Mouse (Mus musculus) adrenal gland, adult (tissue): Measurements from ENCODE around the gene 3110009E18Rik.
A peak's percentile ranks its signal among the peaks of the same experiment; 100 is the strongest.

Experiments used
- DNase-seq, 2 experiments: peaks; one replicate each; pipeline ENCODE4 v3.0.0; 2022 to 2023; ENCODE audit warnings: low spot score in 1 of 2; ENCODE audit not compliant: inconsistent age in 2 of 2

Gene 3110009E18Rik

GRCm38 (mm10) chr1:120190300-120190699 lies 69.3 kb downstream of the 3110009E18Rik start:
- DNase-seq, result no peak

GRCm38 (mm10) chr1:120190946-120191345 lies 70.0 kb downstream of the 3110009E18Rik start:
- DNase-seq, result no peak

DNA sequence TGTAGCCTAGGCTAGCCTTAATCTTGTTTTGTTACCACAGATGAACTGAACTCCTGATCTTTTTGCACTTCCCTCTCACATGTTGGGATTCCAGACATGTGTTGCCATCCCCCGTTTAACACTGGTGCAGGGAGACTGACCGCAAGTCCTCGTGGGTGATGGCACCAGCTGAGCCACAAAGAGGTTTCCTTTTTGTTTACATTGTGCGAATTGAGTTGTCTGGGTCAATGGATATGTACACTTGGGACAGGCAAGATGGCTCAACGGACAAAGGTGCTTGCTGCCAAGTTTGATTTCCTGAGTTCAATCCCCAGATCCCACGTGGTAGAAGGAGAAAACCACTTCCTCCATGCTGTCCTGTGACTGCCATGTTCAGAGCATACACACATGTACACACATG lies 71.3 kb downstream of the 3110009E18Rik start:
- no peak for DNase-seq

- no peak for DNase-seq
These were observed 72.6 kb downstream of the 3110009E18Rik start for GRCm38 (mm10) chr1:120193586-120193985.

- no peak for DNase-seq
These were observed 75.0 kb downstream of the 3110009E18Rik start for GRCm38 (mm10) chr1:120195947-120196346.

DNA sequence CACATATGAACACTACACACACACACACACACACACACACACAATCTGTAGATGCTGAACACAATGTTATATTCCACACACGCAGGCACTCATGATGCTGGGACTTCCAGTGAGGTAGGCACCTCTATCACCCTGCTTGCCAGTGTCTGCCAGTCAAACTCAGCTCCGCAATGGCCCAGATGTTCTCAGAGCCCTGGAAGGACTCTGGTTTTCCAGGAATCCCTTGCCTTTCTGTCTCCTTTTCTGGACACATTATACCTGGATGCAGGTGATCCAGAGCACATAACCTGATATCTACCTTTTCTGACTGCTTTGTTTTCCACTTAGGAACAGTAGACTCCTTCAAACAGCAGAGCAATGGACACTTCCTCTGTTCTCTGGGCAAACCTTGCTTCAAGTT lies 75.7 kb downstream of the 3110009E18Rik start:
- DNase-seq, result no peak

- DNase-seq, result peak; percentile 88 to 94
These were observed 76.2 kb downstream of the 3110009E18Rik start for GRCm38 (mm10) chr1:120197189-120197588.

- DNase-seq, result no peak
These were observed 77.2 kb downstream of the 3110009E18Rik start for GRCm38 (mm10) chr1:120198151-120198550.

DNA sequence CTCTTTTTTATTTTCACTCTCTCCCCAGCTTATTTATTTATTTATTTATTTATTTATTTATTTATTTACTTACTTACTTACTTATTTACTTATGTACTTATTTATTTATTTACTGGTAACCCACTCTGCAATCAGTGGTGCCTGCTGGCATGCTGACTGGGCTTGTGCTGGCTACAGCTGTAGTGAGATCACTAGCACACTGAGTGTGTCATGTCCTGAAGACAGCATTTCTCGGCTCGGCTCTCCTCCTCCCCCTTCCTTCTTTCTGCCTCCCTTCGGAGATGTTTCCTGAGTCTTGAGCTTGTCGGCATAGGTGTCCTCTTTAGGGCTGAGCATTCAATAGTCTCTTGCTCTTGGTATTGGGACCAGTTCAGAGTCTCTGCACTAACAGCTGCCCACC lies 78.0 kb downstream of the 3110009E18Rik start:
- DNase-seq, result no peak

DNA sequence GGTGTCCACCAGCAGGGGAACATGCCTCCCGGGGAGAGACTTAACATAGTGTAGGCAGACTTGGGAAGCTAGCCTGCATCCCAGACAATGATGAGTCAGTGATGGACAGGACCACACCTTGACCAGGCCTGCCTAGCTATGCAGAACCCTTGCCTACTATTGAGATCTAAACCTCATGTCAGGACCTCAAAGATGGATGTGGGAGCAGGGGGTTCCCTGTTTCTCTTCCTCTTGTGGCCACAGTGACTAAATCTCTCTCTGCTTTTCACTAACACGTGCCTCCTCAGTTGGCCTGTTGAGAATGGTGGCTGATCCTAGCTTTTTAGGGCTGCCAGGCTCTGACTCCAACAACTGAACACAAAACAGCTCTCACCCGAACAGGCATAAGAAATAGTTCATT lies 81.6 kb downstream of the 3110009E18Rik start:
- no peak for DNase-seq

- DNase-seq, result peak; percentile 59 to 76
These were observed 82.8 kb downstream of the 3110009E18Rik start for GRCm38 (mm10) chr1:120203836-120204235.

DNA sequence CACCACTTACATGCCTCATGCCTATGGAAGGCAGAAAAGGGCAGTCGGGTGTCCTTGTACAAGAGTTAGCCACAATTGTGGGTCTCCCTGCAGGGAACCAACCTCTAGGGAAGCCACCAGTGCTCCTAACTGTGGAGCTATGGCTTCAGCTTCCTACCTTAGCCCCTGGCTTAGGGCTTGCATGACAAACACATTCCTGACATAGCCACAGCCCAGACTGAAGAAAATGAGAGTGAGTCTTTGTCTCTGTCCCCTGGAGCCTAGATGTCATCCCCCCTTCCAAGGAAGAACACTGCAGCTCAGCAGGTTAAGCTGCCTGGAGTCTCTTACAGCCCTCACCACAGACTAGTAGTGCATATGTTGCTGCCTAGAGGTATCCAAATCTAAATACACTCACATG lies 83.8 kb downstream of the 3110009E18Rik start:
- DNase-seq, result no peak

DNA sequence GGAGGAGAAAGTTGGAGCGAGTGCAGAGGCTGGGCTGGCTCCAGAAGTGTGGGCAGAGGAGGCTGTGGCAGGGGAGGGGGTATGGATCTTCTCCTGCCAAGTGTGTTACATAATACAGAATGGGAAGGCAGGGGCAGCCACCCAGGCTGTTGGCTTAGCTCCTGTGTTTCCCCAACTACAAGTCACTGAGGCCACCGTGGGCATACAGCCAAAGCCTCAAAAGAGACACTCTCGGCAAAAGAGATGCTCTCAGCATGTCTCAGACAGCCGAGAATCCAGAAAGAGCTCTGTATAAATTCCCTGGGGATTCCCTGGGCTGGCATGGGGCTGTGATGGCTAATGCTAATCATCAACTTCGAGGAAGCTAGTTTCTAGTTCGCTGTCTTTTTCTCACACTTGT lies 86.6 kb downstream of the 3110009E18Rik start:
- DNase-seq, result peak; percentile 44 to 74

- DNase-seq, result peak; percentile 73 to 85
These were observed 87.7 kb downstream of the 3110009E18Rik start for GRCm38 (mm10) chr1:120208502-120209230.

- no peak for DNase-seq
These were observed 99.9 kb downstream of the 3110009E18Rik start for GRCm38 (mm10) chr1:120220841-120221240.

DNA sequence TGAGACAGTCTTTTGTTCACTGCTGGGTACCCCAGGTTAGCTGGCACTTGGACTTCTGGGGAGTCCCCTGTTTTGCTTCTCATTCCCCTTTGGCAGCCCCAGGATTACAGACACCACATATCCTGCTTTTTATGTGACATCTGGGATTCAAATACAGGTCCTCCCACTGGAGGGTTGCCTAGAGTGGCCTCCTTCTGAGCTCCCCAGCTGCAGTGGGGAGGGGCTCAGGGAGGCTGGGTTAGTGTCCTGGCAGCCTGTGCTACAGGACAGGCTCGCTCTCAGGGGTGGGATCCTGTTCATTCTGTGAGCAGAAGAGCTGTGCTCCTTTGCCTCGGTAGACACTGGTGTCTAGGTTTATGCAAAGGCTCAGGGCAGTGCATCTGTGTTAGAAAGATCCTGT lies 100.3 kb downstream of the 3110009E18Rik start:
- no peak for DNase-seq

DNA sequence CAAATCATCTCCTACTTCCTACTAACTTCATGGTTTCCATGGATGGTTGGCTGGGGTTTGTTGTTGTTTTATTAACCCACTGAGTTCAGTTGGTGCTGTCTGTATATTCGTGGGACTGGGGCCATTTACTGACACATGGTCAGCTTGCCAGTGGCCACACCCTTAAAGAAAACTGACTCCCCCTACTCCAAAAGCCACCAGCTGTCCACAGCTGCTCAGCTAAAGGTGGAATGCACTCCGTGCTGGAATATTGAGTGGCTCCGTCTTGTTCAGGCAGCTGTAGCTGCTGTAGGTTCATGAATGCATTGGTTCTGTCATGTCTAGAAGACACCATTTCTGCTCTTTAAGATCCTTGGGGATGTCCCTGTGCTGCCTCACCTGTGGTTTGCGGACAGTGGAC lies 102.6 kb downstream of the 3110009E18Rik start:
- no peak for DNase-seq

DNA sequence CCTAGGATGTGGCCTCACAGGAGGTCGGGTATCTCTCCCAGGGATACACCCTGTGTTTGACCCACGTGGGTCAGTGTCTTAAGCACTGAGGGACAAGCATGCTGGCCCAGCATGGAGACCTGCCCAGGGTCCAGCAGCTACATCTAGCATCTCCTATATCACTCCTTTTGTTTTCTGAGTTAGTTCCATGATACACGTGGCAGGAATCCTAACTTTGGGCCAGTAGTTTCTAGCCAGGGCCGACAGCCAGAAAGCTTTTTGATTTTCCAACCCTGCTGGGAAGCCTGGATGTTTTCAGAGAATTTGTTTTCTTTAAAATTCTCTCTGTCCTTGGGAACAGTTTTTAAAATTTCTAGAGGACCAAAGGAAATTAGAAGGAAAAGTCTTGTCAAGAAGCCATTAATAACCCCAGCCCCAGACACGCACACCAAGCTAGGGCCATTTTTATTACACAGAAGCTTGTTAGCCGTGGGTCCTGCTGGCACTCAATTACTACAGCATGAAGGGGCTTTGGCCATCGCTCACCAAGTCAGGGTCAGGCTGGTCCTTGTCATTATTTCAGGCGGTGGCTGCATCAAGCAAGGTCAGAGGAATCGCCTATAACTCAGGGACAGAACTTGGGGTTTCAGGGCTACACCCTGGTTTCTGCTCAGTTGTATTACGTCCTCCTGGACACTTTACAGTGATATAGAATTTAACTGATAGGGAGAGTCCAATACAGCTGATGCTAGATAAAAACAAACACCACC lies 108.9 kb downstream of the 3110009E18Rik start:
- DNase-seq, result peak in 1 of 2 experiments; percentile 71

GRCm38 (mm10) chr1:120231334-120231733 lies 110.3 kb downstream of the 3110009E18Rik start:
- DNase-seq, result peak; percentile 65 to 81

GRCm38 (mm10) chr1:120232170-120232569 lies 111.2 kb downstream of the 3110009E18Rik start:
- DNase-seq, result no peak

- no peak for DNase-seq
These were observed 114.7 kb downstream of the 3110009E18Rik start for GRCm38 (mm10) chr1:120235631-120236215.

DNA sequence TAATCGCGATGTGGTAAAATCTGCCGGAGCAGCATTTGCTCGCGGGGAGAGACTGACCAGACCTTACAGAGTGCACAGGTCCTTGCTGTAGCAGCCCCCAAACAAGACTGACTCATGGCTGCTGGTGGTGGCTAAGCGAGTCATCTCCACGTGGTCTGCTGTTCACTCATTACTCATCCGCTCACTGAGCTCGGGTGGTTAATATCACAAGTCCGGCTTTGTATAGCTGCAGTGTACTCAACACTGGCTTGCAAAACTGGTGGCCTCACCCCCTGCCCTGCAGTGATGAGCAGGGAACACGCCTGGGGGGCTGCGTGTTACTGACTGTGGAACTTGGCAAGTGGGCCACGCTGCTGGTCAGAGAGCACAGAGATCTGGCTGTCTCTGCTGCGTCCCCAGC lies 115.4 kb downstream of the 3110009E18Rik start:
- DNase-seq, result peak; percentile 78 to 82
